8 mouse cellular contexts compared by ENCODE assay signal in the genomic region with DNA sequence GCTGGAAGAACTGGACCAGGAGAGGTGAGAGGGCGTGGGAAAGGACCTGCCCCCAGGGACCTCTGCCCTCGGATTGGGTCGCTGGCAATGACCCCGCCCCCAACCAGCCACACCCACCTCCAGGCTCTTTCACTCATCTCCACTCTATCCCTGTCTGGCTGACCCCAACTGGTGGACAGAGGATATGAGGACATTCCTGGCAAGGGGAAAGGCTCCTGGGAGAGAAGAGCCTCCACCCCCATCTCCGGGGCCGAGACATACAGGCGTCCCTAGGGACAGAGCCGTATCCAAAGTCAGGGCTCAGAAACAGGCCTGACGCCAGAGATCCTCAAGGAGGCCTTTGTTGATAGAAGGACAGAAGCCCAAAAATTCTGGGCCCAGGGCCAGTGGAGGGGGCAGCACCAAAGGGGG. TPM values are rescaled to one million over a fixed set of nuclear protein-coding genes. Genes with fewer than 3 reads are reported as not detected.
A peak's percentile ranks its signal among the peaks of the same experiment; 100 is the strongest.
DNase-seq lines count a peak whose midpoint lies in the region; ATAC-seq and TF ChIP-seq lines count a peak whose summit lies in the region.

No protein-coding gene starts in this region.

- 9% methylated on average over 9 of the region's 9 CpGs for WGBS in embryonic facial prominence, embryonic 12.5 days
- 6% methylated on average over 9 of the region's 9 CpGs for WGBS in heart, embryonic 10.5 days
- 27% methylated on average over 9 of the region's 9 CpGs for WGBS in liver, postnatal 0 days (ENCODE audit: insufficient replicate concordance)
- WGBS in neural tube, embryonic 14.5 days, result 16% methylated on average over 9 of the region's 9 CpGs

- DNase-seq in left cerebral cortex, adult 11 months (ENCODE audit: low spot score), result peak; percentile 67
- no peak for DNase-seq in left cerebral cortex, adult 18-20 months (ENCODE audit: low spot score in 2 of 2)
- no peak for DNase-seq in heart, embryonic 10.5 days (ENCODE audit: low spot score)
- DNase-seq in kidney, adult 18-20 months, result peak; percentile 64
- peak; percentile 80 for DNase-seq in liver, postnatal 0 days

- H3K4me2 ChIP-seq in embryonic facial prominence, embryonic 12.5 days (replicated peaks), result peak overlapping the region; percentile 37
- H3K4me2 ChIP-seq in liver, postnatal 0 days (ENCODE audit: low read depth, low read length), result no peak overlapping the region
- peak overlapping the region; percentile 76 for H3K4me2 ChIP-seq in neural tube, embryonic 14.5 days (ENCODE audit: low read depth, low read length)

- 0 out of 2 replicates have a peak, but pooled peaks cover 2% of the 10 kb centered on the region for H3K36me3 ChIP-seq in embryonic facial prominence, embryonic 12.5 days
- H3K36me3 ChIP-seq in heart, embryonic 10.5 days, result no peaks in the 10 kb centered on the region
- no peaks in the 10 kb centered on the region for H3K36me3 ChIP-seq in liver, postnatal 0 days (replicated peaks; ENCODE audit: insufficient read depth, low read length)
- peaks cover 42% of the 10 kb centered on the region for H3K36me3 ChIP-seq in neural tube, embryonic 14.5 days (ENCODE audit: control insufficient read depth, insufficient read depth, low read length)

- no peak for TF ChIP-seq EP300 in liver, postnatal 0 days (IDR thresholded peaks at IDR 0.05; ENCODE audit: low read depth)

- H3K9ac ChIP-seq in embryonic facial prominence, embryonic 12.5 days, result no peak overlapping the region; the same call in 1 of the 2 replicates
- no peak overlapping the region for H3K9ac ChIP-seq in liver, postnatal 0 days (replicated peaks)
- peak overlapping the region; percentile 99 for H3K9ac ChIP-seq in neural tube, embryonic 14.5 days (replicated peaks; ENCODE audit: low read depth, low read length)

- no peak for ATAC-seq in embryonic facial prominence, embryonic 12.5 days (ENCODE audit: insufficient number of reproducible peaks, insufficient read depth, low FRiP score, low TSS enrichment)
- peak; percentile 81 for ATAC-seq in liver, postnatal 0 days
- no peak for ATAC-seq in neural tube, embryonic 14.5 days (ENCODE audit: low read depth)
- no peak for ATAC-seq in inflammation-experienced regulatory T-cells, adult 6 months

- H3K27ac ChIP-seq in embryonic facial prominence, embryonic 12.5 days, result no peak overlapping the region
- peak overlapping the region; percentile 13; the same call in 1 of the 2 replicates for H3K27ac ChIP-seq in heart, embryonic 10.5 days
- H3K27ac ChIP-seq in liver, postnatal 0 days (ENCODE audit: low read depth), result no peak overlapping the region
- peak overlapping the region; percentile 99 for H3K27ac ChIP-seq in neural tube, embryonic 14.5 days (ENCODE audit: low read depth, low read length)

- H3K27me3 ChIP-seq in embryonic facial prominence, embryonic 12.5 days, result peaks cover 82% of the 10 kb centered on the region
- peaks cover 96% of the 10 kb centered on the region for H3K27me3 ChIP-seq in heart, embryonic 10.5 days (ENCODE audit: insufficient read depth, poor library complexity, severe bottlenecking)
- peaks cover 76% of the 10 kb centered on the region for H3K27me3 ChIP-seq in liver, postnatal 0 days (ENCODE audit: insufficient read depth, low read length)
- no peaks in the 10 kb centered on the region for H3K27me3 ChIP-seq in neural tube, embryonic 14.5 days (ENCODE audit: control insufficient read depth, insufficient read depth, low read length)

- H3K4me1 ChIP-seq in embryonic facial prominence, embryonic 12.5 days, result peaks cover 17% of the 10 kb centered on the region
- peaks cover 24% of the 10 kb centered on the region for H3K4me1 ChIP-seq in heart, embryonic 10.5 days
- H3K4me1 ChIP-seq in liver, postnatal 0 days (ENCODE audit: insufficient read depth), result peaks cover 10% of the 10 kb centered on the region; the same call in 1 of the 2 replicates
- peaks cover 37% of the 10 kb centered on the region for H3K4me1 ChIP-seq in neural tube, embryonic 14.5 days (ENCODE audit: control insufficient read depth, insufficient read depth, low read length)

- no peaks in the 10 kb centered on the region for H3K9me3 ChIP-seq in embryonic facial prominence, embryonic 12.5 days
- no peaks in the 10 kb centered on the region for H3K9me3 ChIP-seq in heart, embryonic 10.5 days
- no peaks in the 10 kb centered on the region for H3K9me3 ChIP-seq in liver, postnatal 0 days (ENCODE audit: low read length)
- H3K9me3 ChIP-seq in neural tube, embryonic 14.5 days (ENCODE audit: control insufficient read depth, low read length), result no peaks in the 10 kb centered on the region

- H3K4me3 ChIP-seq in embryonic facial prominence, embryonic 12.5 days, result 0 out of 2 replicates have a peak overlapping the region, but pooled peaks have one; percentile 9
- peak overlapping the region; percentile 17; the same call in 1 of the 2 replicates for H3K4me3 ChIP-seq in heart, embryonic 10.5 days
- no peak overlapping the region for H3K4me3 ChIP-seq in liver, postnatal 0 days (ENCODE audit: low read depth, low read length)
- H3K4me3 ChIP-seq in neural tube, embryonic 14.5 days (ENCODE audit: low read depth, low read length), result peak overlapping the region; percentile 70

- no peak for TF ChIP-seq CTCF in liver, postnatal 0 days (IDR thresholded peaks at IDR 0.05; ENCODE audit: low read depth)

RNA-seq across cellular contexts. Expression of a gene that starts 6.7 kb away (rescaled TPM):
- total RNA-seq in left cerebral cortex, adult 18-20 months (2021), result 100 to 1,000 TPM; 106 to 109 TPM
- polyA plus RNA-seq in embryonic facial prominence, embryonic 12.5 days (2016; fragmentation: Nextera tagmentation; extraction: Ambion mirVana), result 18.3 and 21.7 TPM in 2 replicates
- 0.74 and 0.78 TPM in 2 replicates for polyA plus RNA-seq in heart, embryonic 10.5 days (2016; fragmentation: Nextera tagmentation; extraction: Ambion mirVana)
- 0.05 and 0.20 TPM in 2 replicates for polyA plus RNA-seq in liver, postnatal 0 days (2015; fragmentation: Nextera tagmentation; extraction: Ambion mirVana)
- 169 and 231 TPM in 2 replicates for polyA plus RNA-seq in neural tube, embryonic 14.5 days (2014; fragmentation: Nextera tagmentation; extraction: Ambion mirVana)
- polyA plus RNA-seq in inflammation-experienced regulatory T-cells, adult 6 months (2017; shearing (Covaris generic)), result under 1 TPM; 0.04 to 0.35 (median 0.05) TPM

RNA-seq across cellular contexts. Expression of a gene that starts 10.2 kb away (rescaled TPM):
- 1,000 to 10,000 TPM in 1 of 2 experiments, 100 to 1,000 TPM in 1; 965 to 1,061 TPM for total RNA-seq in left cerebral cortex, adult 18-20 months (2021)
- polyA plus RNA-seq in embryonic facial prominence, embryonic 12.5 days (2016; fragmentation: Nextera tagmentation; extraction: Ambion mirVana), result 851 and 902 TPM in 2 replicates
- 774 and 882 TPM in 2 replicates for polyA plus RNA-seq in heart, embryonic 10.5 days (2016; fragmentation: Nextera tagmentation; extraction: Ambion mirVana)
- polyA plus RNA-seq in liver, postnatal 0 days (2015; fragmentation: Nextera tagmentation; extraction: Ambion mirVana), result 453 and 466 TPM in 2 replicates
- polyA plus RNA-seq in neural tube, embryonic 14.5 days (2014; fragmentation: Nextera tagmentation; extraction: Ambion mirVana), result 537 and 599 TPM in 2 replicates
- 1,000 to 10,000 TPM in 2 of 3 experiments, 100 to 1,000 TPM in 1; 970 to 1,806 (median 1,658) TPM for polyA plus RNA-seq in inflammation-experienced regulatory T-cells, adult 6 months (2017; shearing (Covaris generic))

RNA-seq across cellular contexts. Expression of a gene that starts 17.9 kb away (rescaled TPM):
- 10 to 100 TPM; 25.1 to 28.5 TPM for total RNA-seq in left cerebral cortex, adult 18-20 months (2021)
- 50.0 and 50.3 TPM in 2 replicates for polyA plus RNA-seq in embryonic facial prominence, embryonic 12.5 days (2016; fragmentation: Nextera tagmentation; extraction: Ambion mirVana)
- polyA plus RNA-seq in heart, embryonic 10.5 days (2016; fragmentation: Nextera tagmentation; extraction: Ambion mirVana), result 41.3 and 46.8 TPM in 2 replicates
- polyA plus RNA-seq in liver, postnatal 0 days (2015; fragmentation: Nextera tagmentation; extraction: Ambion mirVana), result 25.5 and 27.4 TPM in 2 replicates
- polyA plus RNA-seq in neural tube, embryonic 14.5 days (2014; fragmentation: Nextera tagmentation; extraction: Ambion mirVana), result 21.3 and 23.8 TPM in 2 replicates
- polyA plus RNA-seq in inflammation-experienced regulatory T-cells, adult 6 months (2017; shearing (Covaris generic)), result 10 to 100 TPM; 38.1 to 52.1 (median 41.8) TPM

RNA-seq across cellular contexts. Expression of a gene that starts 26.8 kb away (rescaled TPM):
- 1 to 10 TPM; 4.8 to 6.9 TPM for total RNA-seq in left cerebral cortex, adult 18-20 months (2021)
- 4.5 and 5.1 TPM in 2 replicates for polyA plus RNA-seq in embryonic facial prominence, embryonic 12.5 days (2016; fragmentation: Nextera tagmentation; extraction: Ambion mirVana)
- 1.6 and 4.0 TPM in 2 replicates for polyA plus RNA-seq in heart, embryonic 10.5 days (2016; fragmentation: Nextera tagmentation; extraction: Ambion mirVana)
- 5.6 TPM in 2 replicates for polyA plus RNA-seq in liver, postnatal 0 days (2015; fragmentation: Nextera tagmentation; extraction: Ambion mirVana)
- 4.9 and 5.1 TPM in 2 replicates for polyA plus RNA-seq in neural tube, embryonic 14.5 days (2014; fragmentation: Nextera tagmentation; extraction: Ambion mirVana)
- polyA plus RNA-seq in inflammation-experienced regulatory T-cells, adult 6 months (2017; shearing (Covaris generic)), result 10 to 100 TPM in 1 of 3 experiments, 1 to 10 TPM in 2; 2.2 to 10.8 (median 9.5) TPM

RNA-seq across cellular contexts. Expression of a gene that starts 27.3 kb away (rescaled TPM):
- total RNA-seq in left cerebral cortex, adult 18-20 months (2021), result 10 to 100 TPM; 13.4 to 13.5 TPM
- polyA plus RNA-seq in embryonic facial prominence, embryonic 12.5 days (2016; fragmentation: Nextera tagmentation; extraction: Ambion mirVana), result 4.2 and 5.7 TPM in 2 replicates
- polyA plus RNA-seq in heart, embryonic 10.5 days (2016; fragmentation: Nextera tagmentation; extraction: Ambion mirVana), result 7.1 and 18.3 TPM in 2 replicates
- polyA plus RNA-seq in liver, postnatal 0 days (2015; fragmentation: Nextera tagmentation; extraction: Ambion mirVana), result 167 and 174 TPM in 2 replicates
- polyA plus RNA-seq in neural tube, embryonic 14.5 days (2014; fragmentation: Nextera tagmentation; extraction: Ambion mirVana), result 3.9 and 5.4 TPM in 2 replicates
- not detected for polyA plus RNA-seq in inflammation-experienced regulatory T-cells, adult 6 months (2017; shearing (Covaris generic))

Comparison
In these comparisons a context has a peak if more than half of its experiments do, and no peak if none do; other contexts are left out.
1. DNase-seq: peak in left cerebral cortex, adult 11 months (single experiment), kidney, adult 18-20 months (single experiment) and liver, postnatal 0 days (single experiment); none in left cerebral cortex, adult 18-20 months (0 of 2) and heart, embryonic 10.5 days (single experiment).
2. H3K27ac ChIP-seq: peak in heart, embryonic 10.5 days (single experiment) and neural tube, embryonic 14.5 days (single experiment); none in embryonic facial prominence, embryonic 12.5 days (single experiment) and liver, postnatal 0 days (single experiment).